Mouse (Mus musculus) lung, embryonic 16.5 days (tissue): Measurements from ENCODE around the gene Cfap58. TPM values are rescaled to one million over a fixed set of nuclear protein-coding genes. Genes with fewer than 3 reads are reported as not detected.

Source experiments
- ATAC-seq: fragments of 200-750 bp; cut with Nextera tagmentation; 2 replicates; pipeline ENCODE4 v1.8.0; 2017; ENCODE audit warnings: low read depth, mild to moderate bottlenecking, moderate library complexity
- H3K27ac ChIP-seq: fragments of 300-500 bp; sonication (generic); 2 replicates; pipeline ENCODE4 v1.5.1; 2014; ENCODE audit warnings: mild to moderate bottlenecking, control low read depth, low read length
- H3K27me3 ChIP-seq: fragments of 300-500 bp; sonication (generic); 2 replicates; pipeline ENCODE4 v1.6.1; 2014; ENCODE audit warnings: low read depth, low read length, mixed read lengths; ENCODE audit not compliant: control insufficient read depth, insufficient read depth
- H3K36me3 ChIP-seq: fragments of 300-500 bp; sonication (generic); 2 replicates; pipeline ENCODE4 v1.6.1; 2014; ENCODE audit warnings: low read length; ENCODE audit not compliant: control insufficient read depth, insufficient read depth
- H3K4me1 ChIP-seq: fragments of 300-500 bp; sonication (generic); replicated peaks from 2 replicates; pipeline ENCODE4 v1.6.1; 2014; ENCODE audit warnings: low read length, mixed read lengths; ENCODE audit not compliant: control insufficient read depth, insufficient read depth
- H3K4me2 ChIP-seq: fragments of 300-500 bp; sonication (generic); 2 replicates; pipeline ENCODE4 v1.6.1; 2014; ENCODE audit warnings: low read depth, low read length, control low read depth
- H3K4me3 ChIP-seq: fragments of 300-500 bp; sonication (generic); 2 replicates; pipeline ENCODE4 v1.5.1; 2014; ENCODE audit warnings: mild to moderate bottlenecking, low read length, control low read depth
- H3K9ac ChIP-seq: fragments of 300-500 bp; sonication (generic); 2 replicates; pipeline ENCODE4 v1.6.1; 2014; ENCODE audit warnings: low read length, control low read depth
- H3K9me3 ChIP-seq: fragments of 300-500 bp; sonication (generic); 2 replicates; pipeline ENCODE4 v1.6.1; 2016; ENCODE audit warnings: low read length; ENCODE audit not compliant: control insufficient read depth
- WGBS: fragments of 180-500 bp; shearing (Covaris S2); extraction: QIAGEN DNeasy Blood & Tissue Kit; methylation state at CpG from one replicate; pipeline ENCODE4 v1.1.7; 2014; 5-methylcytosine and 5-hydroxymethylcytosine counted together
- polyA plus RNA-seq: library from polyadenylated mRNA; unstranded; fragments of >200 nt; fragmentation: Nextera tagmentation; extraction: Ambion mirVana; gene quantifications from 2 replicates; pipeline ENCODE4 v1.2.1, GENCODE M21; 2015

The Cfap58 gene
- polyA plus RNA-seq, 1 experiment from 2014 or later = 0.53 TPM

DNA sequence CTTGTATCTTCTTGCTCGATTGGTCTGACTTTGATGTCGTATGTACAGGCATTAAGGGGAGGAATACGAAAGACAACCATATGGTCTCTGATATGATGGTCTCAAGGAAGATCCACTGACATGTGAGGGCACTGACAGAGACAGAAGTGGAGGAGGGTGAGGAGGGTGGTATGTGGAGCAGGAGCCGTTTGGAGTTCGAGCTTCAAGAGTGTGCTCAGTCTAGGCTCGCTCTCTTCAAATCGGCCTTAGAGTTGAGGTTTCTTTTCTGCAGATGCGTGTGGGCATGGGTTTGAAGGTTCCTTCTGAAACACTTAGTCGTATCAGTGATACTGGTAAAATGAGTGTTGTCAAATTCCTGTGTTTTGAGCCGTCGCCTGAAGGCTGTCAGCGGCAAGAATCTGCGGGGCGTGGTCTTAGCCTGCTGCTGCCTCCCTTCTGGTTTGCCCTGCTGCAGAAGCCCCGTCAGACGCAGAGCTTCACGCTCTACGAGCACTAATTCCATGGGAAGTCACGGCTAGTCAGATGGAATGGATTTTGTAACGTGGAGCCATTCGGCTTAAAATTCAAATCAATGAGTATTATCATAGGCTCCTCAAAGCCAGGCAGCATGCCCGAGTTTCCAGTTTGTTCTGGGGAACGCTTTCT lies 9.5 kb downstream of the Cfap58 start:
- peak; percentile 47; the same call in 1 of the 2 replicates for ATAC-seq
- peak overlapping the region; percentile 41 for H3K4me2 ChIP-seq

GRCm38 (mm10) chr19:47950946-47951345 lies 13.5 kb downstream of the Cfap58 start:
- WGBS = 85% methylated on average over 7 of the region's 7 CpGs
- H3K27me3 ChIP-seq = no peaks in the 10 kb centered on the region
- H3K27ac ChIP-seq = no peak overlapping the region
- no peak overlapping the region for H3K4me2 ChIP-seq
- H3K9ac ChIP-seq = no peak overlapping the region
- H3K9me3 ChIP-seq = no peaks in the 10 kb centered on the region
- no peak for ATAC-seq
- no peaks in the 10 kb centered on the region; the same call in 1 of the 2 replicates for H3K4me1 ChIP-seq
- H3K36me3 ChIP-seq = no peaks in the 10 kb centered on the region
- no peak overlapping the region for H3K4me3 ChIP-seq

More for the DNA sequence above, 9.5 kb downstream of the Cfap58 start:
- Histone ChIP-seq H3K36me3 (no peaks in the 10 kb centered on the region), H3K4me1 (no peaks in the 10 kb centered on the region; the same call in 1 of the 2 replicates), H3K9me3 (no peaks in the 10 kb centered on the region), H3K9ac (0 out of 2 replicates have a peak overlapping the region, but pooled peaks have one; percentile 14), H3K27ac (no peak overlapping the region), H3K4me3 (no peak overlapping the region), H3K27me3 (no peaks in the 10 kb centered on the region)
- 36% methylated on average over 23 of the region's 23 CpGs for WGBS

GRCm38 (mm10) chr19:47953169-47953568 lies 15.7 kb downstream of the Cfap58 start:
- no peaks in the 10 kb centered on the region for H3K9me3 ChIP-seq
- no peaks in the 10 kb centered on the region for H3K36me3 ChIP-seq
- 87% methylated on average over 9 of the region's 9 CpGs for WGBS
- H3K27ac ChIP-seq = no peak overlapping the region
- no peaks in the 10 kb centered on the region for H3K4me1 ChIP-seq
- no peak overlapping the region for H3K4me2 ChIP-seq
- no peak overlapping the region for H3K4me3 ChIP-seq
- ATAC-seq = no peak
- no peak overlapping the region for H3K9ac ChIP-seq
- H3K27me3 ChIP-seq = no peaks in the 10 kb centered on the region

- Histone ChIP-seq H3K9ac (no peak overlapping the region), H3K4me3 (no peak overlapping the region), H3K9me3 (no peaks in the 10 kb centered on the region), H3K27me3 (no peaks in the 10 kb centered on the region), H3K4me2 (no peak overlapping the region), H3K36me3 (no peaks in the 10 kb centered on the region), H3K27ac (no peak overlapping the region), H3K4me1 (no peaks in the 10 kb centered on the region)
- no peak for ATAC-seq
- WGBS = 71% methylated on average over 13 of the region's 13 CpGs
Observed at GRCm38 (mm10) chr19:47958181-47958580, 20.7 kb downstream of the Cfap58 start.

- ATAC-seq = no peak
- Histone ChIP-seq H3K4me1 (no peaks in the 10 kb centered on the region), H3K4me3 (no peak overlapping the region), H3K27me3 (no peaks in the 10 kb centered on the region), H3K27ac (no peak overlapping the region), H3K4me2 (no peak overlapping the region), H3K9me3 (no peaks in the 10 kb centered on the region), H3K9ac (no peak overlapping the region), H3K36me3 (no peaks in the 10 kb centered on the region)
- 55% methylated on average over 17 of the region's 17 CpGs for WGBS
Observed at GRCm38 (mm10) chr19:47968993-47969659, 31.7 kb downstream of the Cfap58 start.

- no peak for ATAC-seq
- 85% methylated on average over 8 of the region's 8 CpGs for WGBS
Observed at GRCm38 (mm10) chr19:47971066-47971465, 33.6 kb downstream of the Cfap58 start.

DNA sequence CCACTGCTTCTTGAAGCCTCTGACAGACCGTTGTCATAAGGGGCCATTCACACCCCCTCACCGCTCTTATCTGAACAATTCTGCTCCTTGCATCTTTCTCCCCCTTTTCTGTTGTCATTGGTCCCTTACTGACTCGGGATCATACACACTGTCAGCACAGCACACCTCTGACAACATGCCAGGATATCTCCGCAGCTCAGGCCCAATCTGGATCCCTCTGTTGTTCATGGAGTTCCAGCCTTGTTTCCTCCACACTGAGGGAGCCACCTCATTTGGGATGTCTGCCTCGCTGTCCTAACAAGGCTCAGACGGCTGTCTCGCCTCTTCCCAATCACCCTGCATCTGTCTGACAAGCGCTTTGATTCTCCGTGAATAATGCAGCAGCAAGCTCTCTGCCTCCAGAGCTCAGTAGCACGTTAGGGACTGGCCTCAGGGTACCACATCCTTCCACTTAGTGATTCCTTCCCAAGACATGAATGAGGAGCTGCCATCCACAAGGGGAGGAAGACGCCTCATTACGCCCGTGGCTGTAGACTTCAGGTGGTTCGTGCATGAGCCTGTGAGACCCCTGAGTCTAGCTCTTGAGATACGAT lies 40.7 kb downstream of the Cfap58 start:
- H3K27me3 ChIP-seq = no peaks in the 10 kb centered on the region
- no peaks in the 10 kb centered on the region for H3K36me3 ChIP-seq
- no peaks in the 10 kb centered on the region for H3K9me3 ChIP-seq
- H3K4me3 ChIP-seq = no peak overlapping the region
- WGBS = 49% methylated on average over 15 of the region's 15 CpGs
- no peak overlapping the region for H3K4me2 ChIP-seq
- no peak for ATAC-seq
- no peak overlapping the region for H3K9ac ChIP-seq
- H3K4me1 ChIP-seq = no peaks in the 10 kb centered on the region
- no peak overlapping the region for H3K27ac ChIP-seq

More at GRCm38 (mm10) chr19:47971066-47971465, 33.6 kb downstream of the Cfap58 start:
- H3K9ac ChIP-seq = no peak overlapping the region
- H3K27ac ChIP-seq = no peak overlapping the region
- no peaks in the 10 kb centered on the region for H3K36me3 ChIP-seq
- no peaks in the 10 kb centered on the region for H3K9me3 ChIP-seq
- no peaks in the 10 kb centered on the region for H3K4me1 ChIP-seq
- H3K27me3 ChIP-seq = no peaks in the 10 kb centered on the region
- no peak overlapping the region for H3K4me3 ChIP-seq
- no peak overlapping the region for H3K4me2 ChIP-seq

- H3K4me3 ChIP-seq = no peak overlapping the region
- H3K27me3 ChIP-seq = no peaks in the 10 kb centered on the region
- WGBS = 58% methylated on average over 6 of the region's 6 CpGs
- H3K27ac ChIP-seq = no peak overlapping the region
- H3K4me1 ChIP-seq = peaks cover 3% of the 10 kb centered on the region; the same call in 1 of the 2 replicates
- ATAC-seq = no peak
- H3K36me3 ChIP-seq = no peaks in the 10 kb centered on the region
- H3K9ac ChIP-seq = no peak overlapping the region
- no peak overlapping the region for H3K4me2 ChIP-seq
- no peaks in the 10 kb centered on the region for H3K9me3 ChIP-seq
Observed at GRCm38 (mm10) chr19:47979446-47979845, 42.0 kb downstream of the Cfap58 start.

GRCm38 (mm10) chr19:47980241-47980640 lies 42.8 kb downstream of the Cfap58 start:
- peaks cover 3% of the 10 kb centered on the region; the same call in 1 of the 2 replicates for H3K4me1 ChIP-seq
- H3K27ac ChIP-seq = no peak overlapping the region
- no peak overlapping the region for H3K9ac ChIP-seq
- no peaks in the 10 kb centered on the region for H3K36me3 ChIP-seq
- H3K4me3 ChIP-seq = no peak overlapping the region
- 42% methylated on average over 10 of the region's 10 CpGs for WGBS
- no peak overlapping the region for H3K4me2 ChIP-seq
- H3K9me3 ChIP-seq = no peaks in the 10 kb centered on the region
- no peak for ATAC-seq
- no peaks in the 10 kb centered on the region for H3K27me3 ChIP-seq
